Mouse (Mus musculus): Measurements from ENCODE around the gene Rftn2. TPM values are rescaled to one million over a fixed set of nuclear protein-coding genes. Genes with fewer than 3 reads are reported as not detected.

The Rftn2 gene
- polyA plus RNA-seq, 1 experiment, result 21.7 TPM

DNA sequence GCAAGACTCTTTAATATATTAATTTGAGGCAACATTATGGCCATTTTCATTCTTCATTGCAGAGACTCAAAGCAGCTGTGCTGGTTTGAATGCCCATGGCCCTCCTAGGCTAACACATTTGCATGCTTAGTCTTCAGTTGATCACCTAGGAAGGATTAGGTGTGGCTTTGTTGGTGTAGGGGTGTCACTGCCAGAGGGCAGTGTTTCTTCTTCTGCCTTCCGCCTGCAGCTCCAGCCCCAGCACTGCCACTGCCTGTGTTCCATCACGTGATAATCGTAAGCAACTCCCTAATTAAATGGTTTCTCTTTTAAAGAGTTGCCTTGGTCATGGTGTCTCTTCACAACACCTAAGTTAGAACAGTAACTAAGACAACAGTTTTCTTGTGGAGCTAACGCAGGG lies 13.8 kb downstream of the Rftn2 start:
- DNase-seq (ENCODE audit: extremely low spot score in 1 of 2, low spot score in 1 of 2), result no peak

DNA sequence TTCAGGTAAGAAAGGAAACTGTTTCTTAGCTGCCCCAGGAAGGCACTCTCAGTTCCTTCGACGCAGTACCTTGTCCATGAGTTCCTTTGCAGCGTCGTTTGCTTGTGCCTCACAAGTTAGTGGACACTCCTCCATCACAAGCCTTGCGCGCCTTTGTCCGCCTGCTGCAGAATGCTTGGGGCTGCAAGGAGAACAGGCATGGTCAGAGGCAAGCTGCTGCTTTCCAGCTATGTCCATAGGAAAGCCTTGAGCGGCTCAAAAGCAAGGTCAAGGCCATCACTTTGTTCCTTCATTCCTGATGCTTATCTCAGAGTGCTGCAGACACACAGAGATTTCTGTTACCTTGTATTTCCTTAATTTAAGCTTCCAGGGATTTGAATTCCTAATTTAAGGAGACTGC lies 15.5 kb downstream of the Rftn2 start:
- no peak for DNase-seq (ENCODE audit: extremely low spot score in 1 of 2, low spot score in 1 of 2)

DNA sequence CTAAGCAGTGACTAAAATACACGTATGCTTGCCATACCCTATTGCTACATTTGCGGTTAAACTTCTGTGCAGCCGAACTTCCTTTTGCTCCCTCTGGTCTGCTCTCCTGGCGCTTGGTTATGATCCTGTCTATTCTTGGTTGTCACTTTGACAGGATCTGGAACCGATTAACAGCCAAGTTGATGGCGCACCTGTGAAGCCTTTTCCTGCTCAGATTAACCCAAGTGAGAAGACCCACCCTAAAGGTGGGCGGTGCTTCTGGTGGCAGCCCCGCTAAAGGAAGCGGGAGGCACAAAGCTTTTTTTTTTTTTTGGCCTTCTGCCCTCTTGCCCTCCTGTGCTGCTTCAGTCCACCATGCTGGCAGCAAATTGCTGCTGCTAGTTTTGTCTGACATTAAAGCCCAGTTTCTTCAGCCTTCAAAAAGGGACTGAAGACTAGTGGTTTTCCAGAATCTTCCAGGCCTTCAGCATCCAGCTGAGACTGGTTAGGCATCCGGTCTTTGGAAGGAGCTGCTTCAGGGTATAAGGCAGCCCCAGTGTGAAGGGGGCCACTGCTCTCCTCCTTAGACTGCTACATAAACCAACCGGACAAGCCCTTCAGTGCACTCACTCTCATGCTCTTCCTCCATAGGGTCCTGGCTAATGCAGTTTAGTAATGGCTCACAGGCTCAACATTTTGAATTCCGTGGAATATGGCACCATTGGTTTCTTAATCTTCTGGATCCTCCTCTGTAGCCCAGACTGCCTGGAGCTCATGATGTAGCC lies 16.2 kb downstream of the Rftn2 start:
- DNase-seq (ENCODE audit: extremely low spot score in 1 of 2, low spot score in 1 of 2), result no peak

DNA sequence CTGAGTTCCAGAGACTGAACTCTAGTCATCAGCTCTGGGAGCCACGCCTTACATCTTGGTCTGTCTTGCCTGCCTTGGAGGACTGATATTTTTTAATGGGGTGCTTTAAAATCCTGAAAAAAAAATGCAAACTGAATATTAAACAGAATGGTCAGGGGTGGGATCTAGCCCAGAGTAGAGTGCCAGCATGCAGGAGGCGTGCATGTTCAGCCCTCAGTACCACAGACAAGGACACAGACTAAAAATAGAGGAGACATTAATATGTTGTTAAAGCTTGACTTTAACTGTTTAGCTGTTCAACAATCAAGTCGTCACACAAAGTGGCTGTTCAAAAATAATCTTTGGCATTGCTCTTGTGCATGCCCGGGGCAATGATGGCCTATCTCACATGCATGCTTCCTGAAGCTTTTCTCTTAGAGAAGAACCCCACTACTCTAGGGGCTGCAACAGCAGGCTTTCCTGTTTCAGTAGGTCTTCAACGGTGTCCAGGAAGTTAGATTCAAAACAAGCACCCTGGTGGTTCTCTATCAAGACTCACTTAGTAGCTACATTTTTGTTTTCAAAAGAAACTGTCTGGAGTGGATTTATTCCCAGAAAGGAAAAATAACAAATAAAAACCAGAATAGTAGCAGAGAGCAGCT lies 18.0 kb downstream of the Rftn2 start:
- no peak for DNase-seq (ENCODE audit: extremely low spot score in 1 of 2, low spot score in 1 of 2)

DNA sequence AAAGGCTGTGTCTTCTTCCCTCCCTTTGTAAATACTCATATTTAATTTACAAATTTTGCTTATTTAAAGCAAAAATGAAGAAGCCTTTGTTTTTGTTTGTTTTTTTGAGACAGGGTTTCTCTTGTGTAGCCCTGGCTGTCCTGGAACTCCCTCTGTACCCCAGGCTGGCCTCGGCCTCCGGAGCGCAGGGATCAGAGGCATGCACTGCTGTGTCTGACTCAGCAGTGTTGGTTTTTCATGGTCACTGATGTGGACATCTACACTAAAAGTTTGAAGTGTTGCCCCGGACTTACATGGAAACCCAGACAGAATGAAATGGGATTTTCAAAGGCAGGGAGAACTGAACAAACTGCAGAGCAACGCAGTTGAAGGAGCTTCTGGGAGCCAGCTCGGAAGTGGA lies 19.0 kb downstream of the Rftn2 start:
- DNase-seq (ENCODE audit: extremely low spot score in 1 of 2, low spot score in 1 of 2), result no peak

DNA sequence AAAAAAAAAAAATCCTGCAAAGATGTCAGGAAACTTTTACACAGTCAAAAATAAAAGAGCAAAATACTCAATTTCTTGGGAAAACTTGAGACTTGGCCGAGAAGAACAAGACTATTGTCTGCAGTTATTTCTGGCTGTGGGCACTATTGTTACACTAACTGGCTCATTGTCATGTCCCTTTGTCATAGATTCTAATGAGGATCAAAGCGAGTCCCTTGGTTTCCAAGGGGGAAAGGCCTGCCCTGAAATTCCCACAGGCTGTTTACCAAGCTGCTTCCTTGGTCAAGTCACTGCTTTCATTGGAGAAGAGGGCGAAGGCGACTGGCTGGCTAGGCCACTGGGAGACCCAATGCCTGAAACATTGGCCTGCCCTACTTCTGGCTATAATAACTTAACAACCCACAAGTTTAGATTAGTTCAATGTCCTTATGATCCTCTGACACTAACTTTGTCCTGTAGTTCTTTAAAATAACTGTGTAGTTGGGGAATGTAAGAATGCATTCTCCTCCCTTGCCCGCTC lies 20.7 kb downstream of the Rftn2 start:
- DNase-seq (ENCODE audit: extremely low spot score in 1 of 2, low spot score in 1 of 2), result no peak

DNA sequence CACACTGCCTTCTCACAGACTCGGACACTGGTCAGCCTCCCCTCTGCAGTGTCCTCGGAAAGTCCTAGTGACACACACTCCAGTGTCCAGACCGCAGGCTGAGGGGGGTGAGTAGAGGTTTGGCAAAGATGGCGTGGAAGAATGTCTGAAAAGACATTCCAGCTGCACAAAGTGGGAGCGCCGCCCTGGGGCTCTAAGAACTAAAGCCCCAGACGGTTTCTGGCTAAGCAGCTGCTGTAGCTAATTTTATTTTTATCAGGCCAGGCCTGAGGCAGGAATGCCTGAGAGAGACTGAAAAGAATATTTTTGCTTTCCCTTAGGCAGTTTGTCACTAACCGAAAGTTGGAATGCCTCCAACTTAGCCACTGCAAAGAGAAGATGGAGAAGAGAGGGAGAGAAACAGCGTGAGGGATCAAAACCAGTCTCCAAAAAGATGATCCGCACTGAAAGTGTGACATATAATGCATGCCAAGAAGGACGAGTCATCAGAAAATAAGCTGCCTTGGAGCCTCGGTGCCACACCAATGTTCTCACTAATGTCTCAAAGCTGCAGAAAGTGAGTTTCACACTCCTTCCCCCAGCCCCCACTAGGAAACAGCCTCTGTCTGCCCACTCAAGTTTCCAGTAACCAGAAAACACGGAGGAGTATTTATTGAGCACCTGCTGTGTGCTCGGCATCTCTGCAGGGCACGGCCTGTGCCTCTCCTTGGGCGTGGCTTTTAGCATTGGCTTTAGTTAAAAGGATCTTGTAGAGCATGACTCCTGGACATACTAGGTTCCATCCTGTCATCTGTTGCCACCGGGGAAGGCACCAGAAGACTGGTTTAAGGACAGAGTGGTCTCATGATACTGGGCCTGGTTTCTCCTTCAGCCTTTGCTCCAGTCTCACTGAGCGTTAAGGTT lies 24.5 kb downstream of the Rftn2 start:
- peak; percentile 41 to 74 for DNase-seq (ENCODE audit: extremely low spot score in 1 of 2, low spot score in 1 of 2)

DNA sequence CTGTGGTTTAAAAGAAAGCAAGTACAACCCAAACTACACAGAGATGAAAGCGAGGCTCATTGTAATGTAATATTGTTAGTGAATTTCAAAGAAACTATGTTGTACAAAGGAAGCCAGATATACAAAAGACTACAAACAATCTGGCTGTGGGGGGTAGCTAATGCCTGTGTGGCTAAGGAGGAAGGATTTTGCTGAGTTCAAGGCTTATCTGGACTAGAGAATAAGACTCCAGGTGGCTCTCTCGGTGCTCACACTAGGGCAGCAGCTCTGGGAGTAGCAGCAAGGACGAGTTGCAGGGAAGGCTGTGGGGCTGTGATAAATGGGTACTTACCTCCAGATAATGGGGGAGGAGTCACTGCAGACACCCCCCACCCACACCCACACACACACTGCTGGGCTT lies 27.9 kb downstream of the Rftn2 start:
- no peak for DNase-seq (ENCODE audit: extremely low spot score in 1 of 2, low spot score in 1 of 2)

DNA sequence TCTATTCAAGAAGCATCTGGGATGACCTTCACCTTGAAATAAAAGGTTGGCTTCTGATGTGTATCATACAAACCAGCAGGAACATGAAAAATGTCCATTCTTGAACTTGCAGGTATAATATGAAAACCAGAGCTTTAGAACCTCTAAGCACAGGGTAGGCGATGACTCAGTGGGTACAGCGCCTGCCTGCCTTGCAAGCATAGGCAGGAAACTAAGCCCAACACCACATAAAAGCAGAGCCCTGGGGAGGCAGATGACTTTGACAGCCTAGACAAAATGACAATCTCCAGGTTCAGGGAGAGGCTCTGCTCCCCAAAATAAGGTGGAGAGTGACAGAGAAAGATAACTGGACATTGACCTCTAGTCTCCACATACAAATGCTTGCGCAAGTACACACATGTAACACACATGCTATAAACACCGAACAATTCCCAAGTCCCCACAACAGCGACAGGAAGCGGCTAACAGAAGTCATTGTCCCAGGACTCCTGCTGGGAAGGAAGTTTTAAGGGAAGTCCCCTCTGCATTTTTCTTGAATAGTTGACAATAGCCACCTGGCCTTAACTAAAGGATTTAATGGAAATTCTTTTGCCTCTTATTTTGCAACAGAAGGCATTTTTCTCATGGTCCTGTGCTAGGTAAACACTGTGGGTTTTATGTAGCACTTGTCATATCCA lies 30.1 kb downstream of the Rftn2 start:
- no peak for DNase-seq (ENCODE audit: extremely low spot score in 1 of 2, low spot score in 1 of 2)

DNA sequence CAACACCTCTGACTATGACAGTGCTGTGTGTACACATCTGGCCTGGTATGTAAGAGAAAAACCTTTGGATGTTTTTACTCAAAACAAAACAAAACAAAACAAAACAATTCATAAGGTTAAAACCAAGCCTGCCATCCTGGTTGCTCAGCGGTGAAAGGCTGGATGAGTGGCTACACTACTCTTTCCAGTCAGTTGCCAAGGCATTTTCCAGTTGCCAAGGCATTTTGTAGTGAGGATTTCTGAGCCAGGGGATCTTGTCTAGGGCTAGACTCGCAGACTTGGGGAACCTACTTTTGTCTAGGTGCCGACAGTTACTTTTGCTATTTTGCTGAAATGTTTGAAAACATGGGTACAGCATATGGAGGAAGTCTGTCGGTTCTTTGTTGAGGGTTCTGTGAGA lies 31.6 kb downstream of the Rftn2 start:
- DNase-seq (ENCODE audit: extremely low spot score in 1 of 2, low spot score in 1 of 2), result no peak

DNA sequence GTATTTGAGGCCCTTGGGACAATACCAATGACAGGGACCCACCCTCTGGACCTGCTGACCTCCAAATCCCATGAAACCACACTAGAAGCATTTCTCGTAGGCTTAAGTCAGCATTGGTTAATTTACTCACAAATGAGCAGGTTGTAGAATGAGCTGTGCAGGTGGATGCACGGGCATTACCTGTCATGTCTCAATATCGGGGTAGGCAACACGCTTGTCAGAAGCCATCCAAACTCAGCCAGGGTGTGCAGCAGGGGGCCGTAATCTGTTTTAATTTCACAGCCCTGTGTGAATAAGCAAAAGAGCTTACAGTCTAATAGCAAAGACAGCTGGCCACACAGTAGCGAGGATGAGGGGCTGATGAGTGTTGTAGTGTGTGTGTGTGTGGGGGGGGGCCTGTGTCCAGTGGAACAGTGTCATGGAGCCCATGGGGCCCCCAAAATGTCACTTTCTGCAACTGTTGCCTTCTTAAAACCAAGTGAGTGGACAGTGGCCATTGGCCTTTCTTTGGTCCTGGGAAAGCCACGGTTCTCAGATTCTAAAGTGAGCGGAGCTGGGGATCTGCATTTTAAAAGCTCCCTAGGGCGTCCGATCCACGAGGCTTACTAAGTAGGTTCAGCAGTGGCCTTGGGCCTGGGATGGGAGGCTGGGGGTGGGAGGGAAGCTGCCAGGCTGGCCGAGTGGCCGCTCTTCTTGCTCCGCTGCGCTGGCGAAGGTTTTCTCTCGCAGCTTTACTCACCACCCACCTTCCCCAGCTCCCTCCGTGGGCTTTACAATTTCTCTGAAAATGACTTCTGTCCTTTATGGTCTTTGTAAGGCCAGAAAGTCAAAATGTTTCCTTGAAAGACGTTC lies 32.3 kb downstream of the Rftn2 start:
- no peak for DNase-seq (ENCODE audit: extremely low spot score in 1 of 2, low spot score in 1 of 2)

DNA sequence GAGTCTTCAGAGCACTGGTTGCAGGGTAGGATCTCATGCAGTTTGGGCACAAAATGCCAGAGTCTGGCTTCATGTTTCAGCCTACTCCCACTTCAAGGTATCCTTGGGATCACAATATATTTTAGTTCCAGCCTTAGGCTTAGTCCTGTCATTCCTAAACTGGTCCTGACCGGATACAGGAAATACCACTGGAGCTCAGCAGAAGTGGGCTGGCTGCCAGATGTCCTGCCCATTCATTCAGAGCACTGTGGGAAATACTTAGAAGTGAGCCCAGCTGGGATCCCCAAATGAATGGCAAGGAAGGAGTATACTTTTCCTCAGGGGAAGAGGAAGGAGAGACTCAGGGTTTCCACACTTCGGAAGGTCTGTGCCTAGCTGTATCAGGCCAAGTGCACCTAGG lies 33.3 kb downstream of the Rftn2 start:
- no peak for DNase-seq (ENCODE audit: extremely low spot score in 1 of 2, low spot score in 1 of 2)

DNA sequence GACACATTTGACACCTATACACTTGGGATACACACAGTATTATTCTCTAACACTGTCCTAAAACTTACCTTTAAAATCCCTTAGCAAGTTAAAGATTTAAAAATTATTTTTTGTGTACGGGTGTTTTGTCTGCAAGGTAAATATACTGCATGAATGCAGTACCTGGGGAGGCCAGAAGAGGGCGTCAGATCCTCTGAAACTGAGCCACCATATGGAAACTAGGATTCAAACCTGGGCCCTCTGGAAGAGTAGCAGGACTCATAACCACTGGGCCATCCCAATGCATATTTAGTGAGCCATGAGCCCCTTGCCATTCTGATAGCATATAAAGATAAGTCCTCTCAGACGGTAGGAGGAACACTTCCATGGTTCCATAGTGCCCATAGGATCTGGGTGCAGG lies 33.8 kb downstream of the Rftn2 start:
- no peak for DNase-seq (ENCODE audit: extremely low spot score in 1 of 2, low spot score in 1 of 2)

DNA sequence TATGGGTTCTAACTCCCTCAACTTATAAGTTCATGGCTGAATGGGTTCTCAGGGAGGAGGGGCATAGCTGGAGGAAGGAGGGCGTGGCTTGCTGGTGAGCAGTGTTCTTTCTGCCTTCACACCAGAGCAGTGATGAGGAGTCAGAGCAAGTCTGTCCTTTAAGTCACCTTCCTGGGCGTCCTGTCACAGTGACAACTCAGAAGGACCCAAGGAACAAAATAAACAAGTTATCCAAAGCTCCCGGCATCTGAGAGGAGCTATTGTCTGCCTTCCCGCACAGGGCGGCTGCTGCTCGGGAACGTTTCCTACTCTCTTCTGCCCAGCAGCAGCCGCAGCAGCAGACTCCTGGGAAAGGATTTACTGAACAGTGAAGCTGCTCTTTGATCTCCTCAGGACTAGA lies 34.6 kb downstream of the Rftn2 start:
- DNase-seq (ENCODE audit: extremely low spot score in 1 of 2, low spot score in 1 of 2), result no peak

DNA sequence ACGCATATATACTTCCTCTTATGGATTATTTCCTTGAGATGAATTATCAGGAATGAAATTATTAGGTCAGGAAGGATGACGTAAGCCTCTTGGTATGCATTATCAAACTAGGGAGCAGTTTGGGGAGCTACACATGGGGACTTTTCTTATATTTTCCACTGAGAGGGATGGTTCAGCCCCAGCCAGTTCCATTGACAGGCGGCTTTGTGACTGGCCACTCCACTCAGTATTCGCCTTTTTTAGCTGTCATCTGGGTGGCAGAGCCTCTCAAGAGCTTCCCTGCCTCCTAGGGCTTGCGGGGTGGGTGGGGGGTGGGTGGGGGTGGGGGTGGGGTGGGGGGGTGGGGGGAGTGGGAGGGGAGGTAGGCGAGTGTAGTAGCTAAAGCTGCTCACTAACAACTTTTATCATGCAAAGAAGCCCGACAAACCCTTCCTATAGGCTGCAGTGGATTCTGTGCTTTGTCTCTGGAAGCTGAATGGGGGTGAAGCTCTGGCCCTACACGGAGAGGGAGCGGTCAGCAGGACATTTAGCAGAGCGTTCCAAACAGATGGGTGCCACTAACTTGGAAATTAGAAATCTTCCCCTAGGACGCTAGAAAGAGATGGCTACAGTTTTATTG lies 39.9 kb downstream of the Rftn2 start:
- DNase-seq (ENCODE audit: extremely low spot score in 1 of 2, low spot score in 1 of 2), result no peak

DNA sequence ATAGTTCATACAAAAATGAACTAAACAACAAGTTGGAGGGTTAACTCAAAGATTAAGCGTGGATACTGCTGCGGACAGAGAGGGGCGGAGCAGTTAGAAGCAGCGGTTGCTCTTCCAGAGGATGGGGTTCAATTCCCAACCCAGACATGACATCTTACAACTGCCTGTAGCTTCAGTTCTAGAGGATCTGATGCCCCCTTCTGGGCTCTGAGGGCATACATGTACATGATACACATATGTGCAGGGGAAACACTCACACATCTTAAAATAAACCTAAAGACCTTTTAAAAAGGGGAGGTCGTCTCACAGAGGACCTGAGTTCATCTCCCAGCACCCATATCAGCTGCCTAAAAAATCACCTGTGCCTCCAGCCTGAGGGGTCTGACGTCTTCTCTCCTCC lies 40.9 kb downstream of the Rftn2 start:
- DNase-seq (ENCODE audit: extremely low spot score in 1 of 2, low spot score in 1 of 2), result no peak

DNA sequence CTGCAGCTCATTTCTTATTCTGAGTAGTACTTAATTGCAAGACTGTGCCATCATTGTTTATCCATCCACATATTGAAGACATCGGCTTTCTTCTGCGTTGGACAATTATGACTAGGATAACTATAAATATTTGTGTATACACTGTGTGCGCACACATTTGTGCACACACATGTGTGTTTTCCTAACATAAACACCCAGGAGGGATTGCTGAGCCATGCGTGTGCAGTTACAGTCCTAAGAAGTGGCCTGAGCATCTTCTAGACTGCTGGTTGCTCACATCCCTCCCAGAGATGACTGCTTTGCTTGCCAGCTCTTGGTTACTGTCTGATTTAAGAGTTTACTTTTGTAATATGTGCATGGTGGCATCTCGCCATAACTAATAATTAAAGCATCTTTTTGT lies 44.2 kb downstream of the Rftn2 start:
- DNase-seq (ENCODE audit: extremely low spot score in 1 of 2, low spot score in 1 of 2), result no peak

DNA sequence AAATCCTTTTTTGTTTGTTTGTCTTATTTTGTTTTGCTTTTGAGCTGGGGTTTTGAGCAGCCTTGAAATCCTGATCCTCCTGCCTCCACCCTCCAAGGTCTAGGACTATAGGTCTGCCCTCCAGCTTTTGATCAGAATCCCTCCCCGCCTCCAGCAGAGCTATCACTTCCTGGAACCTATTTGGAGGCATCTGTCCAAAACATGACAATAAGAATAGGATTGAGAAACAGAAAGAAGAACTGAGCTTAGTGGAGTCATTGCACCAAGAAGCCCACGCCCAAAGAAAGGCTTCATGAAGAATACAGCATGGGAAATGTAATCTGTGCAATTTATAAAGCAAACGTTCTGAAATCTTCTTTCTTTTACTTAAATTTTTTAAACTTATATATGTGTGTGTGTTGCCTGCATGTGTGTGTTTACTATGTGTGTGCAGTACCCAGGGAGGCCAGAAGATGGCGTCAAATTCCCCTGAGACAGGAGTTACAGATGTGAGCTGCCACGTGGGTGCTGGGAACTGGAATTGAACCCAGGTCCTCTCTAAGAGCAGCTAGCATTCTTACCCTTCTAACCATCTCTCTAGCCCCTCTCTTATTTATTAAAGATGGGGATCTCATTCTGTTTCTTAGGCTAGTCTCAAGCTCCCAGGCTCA lies 46.5 kb downstream of the Rftn2 start:
- no peak for DNase-seq (ENCODE audit: extremely low spot score in 1 of 2, low spot score in 1 of 2)

DNA sequence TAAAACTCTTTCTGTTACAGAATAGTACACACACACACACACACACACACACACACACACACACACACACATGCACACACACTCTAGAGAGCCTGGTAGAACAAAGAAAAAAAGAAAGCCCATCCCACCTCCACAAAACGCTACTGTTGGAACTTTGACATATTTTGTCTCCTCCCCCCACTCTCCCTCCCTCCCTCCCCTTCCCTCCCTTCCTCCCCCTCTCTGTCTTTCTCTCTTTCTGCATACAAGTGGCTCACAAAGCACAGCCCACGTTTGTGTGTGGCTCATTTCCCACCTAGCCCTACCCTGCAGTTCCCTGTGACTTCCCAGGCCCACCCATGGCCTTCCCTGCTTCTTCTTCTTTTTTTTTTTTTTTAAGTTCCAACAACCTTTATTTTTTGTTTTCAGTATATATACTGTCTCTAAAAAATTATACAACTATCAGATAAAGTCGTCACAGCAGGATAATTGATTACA lies 52.0 kb downstream of the Rftn2 start:
- no peak for DNase-seq (ENCODE audit: extremely low spot score in 1 of 2, low spot score in 1 of 2)
